17 mouse cellular contexts compared by ENCODE assay signal in genomic region chr8:95399131-95399530, GRCm38 (mm10).
"Had no signal": no experiment of that assay in that cellular context is flagged by ENCODE, and none has a peak within 500 bp of the region (broad histone marks: within the 10 kb centered on the region; RNA-seq: fewer than 3 reads in every experiment).

No protein-coding gene starts in this region.

- H3K4me3 ChIP-seq: left cerebral cortex, adult 2 months; limb, embryonic 15.5 days; liver, embryonic 12.5 days; lung, embryonic 15.5 days; megakaryocyte, embryonic 14.5 days; midbrain, embryonic 15.5 days; myocyte; neural tube, embryonic 15.5 days had no signal

- H3K27me3 ChIP-seq: limb, embryonic 15.5 days; lung, embryonic 15.5 days; midbrain, embryonic 15.5 days; neural tube, embryonic 15.5 days had no signal

- DNase-seq: kidney, adult 8-10 months; kidney, postnatal 25 days; lung, postnatal 14 days; right cerebral cortex, adult 18-20 months; right cerebral cortex, postnatal 25 days; thymus, adult 18-20 months; thymus, postnatal 14 days had no signal

- H3K27ac ChIP-seq: left cerebral cortex, adult 2 months; limb, embryonic 15.5 days; liver, embryonic 12.5 days; lung, embryonic 15.5 days; macrophage; midbrain, embryonic 15.5 days; neural tube, embryonic 15.5 days had no signal

- H3K4me2 ChIP-seq: limb, embryonic 15.5 days; liver, embryonic 12.5 days; lung, embryonic 15.5 days; midbrain, embryonic 15.5 days; neural tube, embryonic 15.5 days had no signal

- ATAC-seq: intestine, postnatal 0 days; liver, embryonic 12.5 days; midbrain, embryonic 15.5 days had no signal

- H3K36me3 ChIP-seq: limb, embryonic 15.5 days; liver, embryonic 12.5 days; lung, embryonic 15.5 days; midbrain, embryonic 15.5 days; neural tube, embryonic 15.5 days had no signal

- H3K9me3 ChIP-seq: limb, embryonic 15.5 days; liver, embryonic 12.5 days; lung, embryonic 15.5 days; megakaryocyte, embryonic 14.5 days; midbrain, embryonic 15.5 days; neural tube, embryonic 15.5 days had no signal

- H3K9ac ChIP-seq: limb, embryonic 15.5 days; liver, embryonic 12.5 days; lung, embryonic 15.5 days; midbrain, embryonic 15.5 days; neural tube, embryonic 15.5 days had no signal
